Mouse (Mus musculus): Measurements from ENCODE around the gene Fgfr1op.

DNA sequence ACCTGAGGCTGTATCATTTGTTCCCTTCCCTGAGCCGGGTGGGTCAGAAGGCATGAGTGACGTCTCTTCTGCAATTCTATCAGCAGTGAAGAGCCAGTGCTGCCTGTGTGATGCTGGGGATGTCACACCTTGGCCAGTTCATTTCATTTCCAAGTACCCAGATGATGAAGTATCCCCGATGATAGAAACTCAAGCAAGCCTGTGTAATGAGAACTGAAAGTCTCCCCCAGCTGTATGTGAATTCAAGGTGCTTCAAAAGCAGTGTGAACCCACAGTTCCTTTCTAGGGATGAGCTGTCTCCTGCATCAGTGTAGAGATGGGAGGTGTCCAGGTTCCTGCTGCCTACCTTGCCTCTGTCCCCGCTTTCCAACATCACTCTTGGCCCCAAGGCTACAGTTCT is 69.2 kb downstream of the Fgfr1op start:
- TF ChIP-seq POLR2A (IDR thresholded peaks at IDR 0.05; ENCODE audit: insufficient read length, low read depth): no peak
- TF ChIP-seq E2F4 (IDR thresholded peaks at IDR 0.05; ENCODE audit: insufficient read depth): no peak
- no peak for TF ChIP-seq USF1 (IDR thresholded peaks at IDR 0.05; ENCODE audit: low read depth)
- no peak for TF ChIP-seq MYOD1 (IDR thresholded peaks at IDR 0.05; ENCODE audit: control insufficient read depth in 1 of 3, insufficient read length in 2 of 3, low read depth in 2 of 3)
- TF ChIP-seq POLR2AphosphoS2 (IDR thresholded peaks at IDR 0.05; ENCODE audit: insufficient read length, low read depth): no peak
- TF ChIP-seq TCF12 (IDR thresholded peaks at IDR 0.05; ENCODE audit: insufficient read depth, poor library complexity, severe bottlenecking): no peak
- no peak for TF ChIP-seq MAX (IDR thresholded peaks at IDR 0.05; ENCODE audit: low read depth)
- TF ChIP-seq TCF3 (IDR thresholded peaks at IDR 0.05; ENCODE audit: insufficient read length, low read depth): no peak
- TF ChIP-seq MYOG (IDR thresholded peaks at IDR 0.05; ENCODE audit: control insufficient read depth in 1 of 3, insufficient read depth in 1 of 3, insufficient read length in 2 of 3, low read depth in 2 of 3): no peak
- no peak for TF ChIP-seq SRF (IDR thresholded peaks at IDR 0.05; ENCODE audit: control insufficient read depth, insufficient read length, low read depth)
